Mouse (Mus musculus) kidney, adult 2 months (tissue): Measurements from ENCODE around the gene Dock11.

Source experiments
- CTCF ChIP-seq: fragments of 200-500 bp; conservative IDR thresholded peaks from 2 replicates; pipeline ENCODE4 v1.5.1; 2011; ENCODE audit warnings: low read depth, mild to moderate bottlenecking, control low read depth, low read length, moderate library complexity, mixed read lengths; ENCODE audit not compliant: insufficient read depth, insufficient read length
- POLR2A ChIP-seq: fragments of 200-500 bp; IDR thresholded peaks from one replicate; pipeline ENCODE4 v1.6.1; 2011; ENCODE audit warnings: low read depth, low read length, control low read depth

GRCm38 (mm10) chrX:35930934-35931406 lies 42.3 kb downstream of the Dock11 start:
- no peak for TF ChIP-seq CTCF
- TF ChIP-seq POLR2A, result no peak
